Comparison of ENCODE assay signal across 12 mouse cellular contexts in genomic region chr2:163641681-163642080, GRCm38 (mm10). TPM values are rescaled to one million over a fixed set of nuclear protein-coding genes. Genes with fewer than 3 reads are reported as not detected.
A peak's percentile ranks its signal among the peaks of the same experiment; 100 is the strongest.
DNase-seq lines count a peak whose midpoint lies in the region; ATAC-seq lines count a peak whose summit lies in the region.
"Had no signal": no experiment of that assay in that cellular context is flagged by ENCODE, and none has a peak within 500 bp of the region (broad histone marks: within the 10 kb centered on the region; RNA-seq: fewer than 3 reads in every experiment).

No protein-coding gene starts in this region.

- WGBS in heart, embryonic 14.5 days = 54% methylated on average over 3 of the region's 3 CpGs
- WGBS in stomach, embryonic 16.5 days = 58% methylated on average over 3 of the region's 3 CpGs

- peaks cover 18 to 73% of the 10 kb centered on the region in 2 experiments for H3K4me1 ChIP-seq in heart, embryonic 14.5 days (ENCODE audit: control insufficient read depth in 2 of 2, insufficient read depth in 2 of 2, low read length in 2 of 2)
- H3K4me1 ChIP-seq in stomach, embryonic 16.5 days (ENCODE audit: control insufficient read depth, insufficient read depth, low read length) = peaks cover 22% of the 10 kb centered on the region

- H3K4me2 ChIP-seq in heart, embryonic 14.5 days (ENCODE audit: low read length) = peak overlapping the region; percentile 72
- H3K4me2 ChIP-seq in stomach, embryonic 16.5 days (ENCODE audit: low read depth, low read length) = peak overlapping the region; percentile 12; the same call in 1 of the 2 replicates
- H3K4me2 ChIP-seq: forebrain, embryonic 12.5 days had no signal

- H3K4me3 ChIP-seq in heart, embryonic 14.5 days (ENCODE audit: control insufficient read depth in 1 of 2, insufficient read depth in 1 of 2, low read depth in 1 of 2, low read length in 2 of 2) = no peak overlapping the region
- H3K4me3 ChIP-seq in stomach, embryonic 16.5 days (replicated peaks; ENCODE audit: low read length) = no peak overlapping the region; the same call in 1 of the 2 replicates
- H3K4me3 ChIP-seq: forebrain, embryonic 12.5 days had no signal

- peak overlapping the region; percentile 1 to 79; a peak in 2 of 4 replicates for H3K27ac ChIP-seq in heart, embryonic 14.5 days (replicated peaks in 1 of 2; ENCODE audit: control insufficient read depth in 1 of 2, insufficient read depth in 1 of 2, low read depth in 2 of 2, low read length in 2 of 2)
- peak overlapping the region; percentile 49; the same call in 1 of the 2 replicates for H3K27ac ChIP-seq in stomach, embryonic 16.5 days (ENCODE audit: low read length)
- H3K27ac ChIP-seq: forebrain, embryonic 12.5 days had no signal

- H3K36me3 ChIP-seq in heart, embryonic 14.5 days (ENCODE audit: control insufficient read depth, insufficient read depth, low read length) = peaks cover 27% of the 10 kb centered on the region
- no peaks in the 10 kb centered on the region for H3K36me3 ChIP-seq in stomach, embryonic 16.5 days (ENCODE audit: control insufficient read depth, insufficient read depth, low read length)
- H3K36me3 ChIP-seq: forebrain, embryonic 12.5 days had no signal

- intact Hi-C loops in heart, postnatal 36 days (cut with DNase I) = loop anchor here (2.0 kb wide), 1 partner anchor 39 kb away; the partner anchor contains the start of gene Ttpal
- intact Hi-C loops in left cerebral cortex, postnatal 4 days (cut with DNase I) = no loop called here

- DNase-seq in heart, postnatal 36 days = no peak
- peak; percentile 45 for DNase-seq in ovary, adult 18-20 months (ENCODE audit: low spot score)
- DNase-seq in ovary, postnatal 10 days (ENCODE audit: low spot score) = no peak
- DNase-seq in induced T-regulatory cell, adult 2 months (ENCODE audit: low read depth) = peak; percentile 27
- no peak for DNase-seq in left cerebral cortex, postnatal 4 days
- DNase-seq: cerebellum, postnatal 10 days; lung, postnatal 36 days; right cerebral cortex, postnatal 25 days; thymus, postnatal 36 days had no signal

- peak overlapping the region; percentile 31; the same call in 1 of the 2 replicates for H3K9ac ChIP-seq in heart, embryonic 14.5 days (ENCODE audit: low read length)
- no peak overlapping the region for H3K9ac ChIP-seq in stomach, embryonic 16.5 days (ENCODE audit: low read length)
- H3K9ac ChIP-seq: forebrain, embryonic 12.5 days had no signal

- no peak for ATAC-seq in heart, embryonic 14.5 days (ENCODE audit: insufficient number of reproducible peaks, insufficient read depth, low FRiP score, low read depth)
- ATAC-seq in stomach, embryonic 16.5 days (ENCODE audit: insufficient read depth, low FRiP score) = no peak

- no peaks in the 10 kb centered on the region for H3K27me3 ChIP-seq in heart, embryonic 14.5 days (ENCODE audit: control insufficient read depth, insufficient read depth, low read length)
- no peaks in the 10 kb centered on the region for H3K27me3 ChIP-seq in stomach, embryonic 16.5 days (ENCODE audit: control insufficient read depth, insufficient read depth, low read length)
- H3K27me3 ChIP-seq: forebrain, embryonic 12.5 days had no signal

- H3K9me3 ChIP-seq in heart, embryonic 14.5 days (ENCODE audit: control insufficient read depth, low read length) = no peaks in the 10 kb centered on the region
- no peaks in the 10 kb centered on the region for H3K9me3 ChIP-seq in stomach, embryonic 16.5 days (replicated peaks; ENCODE audit: control insufficient read depth, low read length)
- H3K9me3 ChIP-seq: forebrain, embryonic 12.5 days had no signal

RNA-seq across cellular contexts. Expression of gene Serinc3, which starts 3.2 kb away (rescaled TPM):
- polyA plus RNA-seq in heart, embryonic 14.5 days (2014; fragmentation: Nextera tagmentation; extraction: Ambion mirVana) = 76.5 and 79.0 TPM in 2 replicates
- 100 to 1,000 TPM; 316 to 421 TPM for total RNA-seq in heart, postnatal 36 days (2021)
- polyA plus RNA-seq in stomach, embryonic 16.5 days (2015; fragmentation: Nextera tagmentation; extraction: Ambion mirVana) = 59.2 and 62.2 TPM in 2 replicates
- 100 to 1,000 TPM; 138 to 139 TPM for total RNA-seq in left cerebral cortex, postnatal 4 days (2021)

RNA-seq across cellular contexts. Expression of gene Pkig, which starts 16.5 kb away (rescaled TPM):
- 324 and 359 TPM in 2 replicates for polyA plus RNA-seq in heart, embryonic 14.5 days (2014; fragmentation: Nextera tagmentation; extraction: Ambion mirVana)
- total RNA-seq in heart, postnatal 36 days (2021) = 100 to 1,000 TPM; 221 to 229 TPM
- polyA plus RNA-seq in stomach, embryonic 16.5 days (2015; fragmentation: Nextera tagmentation; extraction: Ambion mirVana) = 91.2 and 107 TPM in 2 replicates
- 10 to 100 TPM; 83.4 to 91.6 TPM for total RNA-seq in left cerebral cortex, postnatal 4 days (2021)

RNA-seq across cellular contexts. Expression of gene Ttpal, which starts 39.6 kb away (rescaled TPM):
- 23.7 and 24.2 TPM in 2 replicates for polyA plus RNA-seq in heart, embryonic 14.5 days (2014; fragmentation: Nextera tagmentation; extraction: Ambion mirVana)
- total RNA-seq in heart, postnatal 36 days (2021) = 10 to 100 TPM in 1 of 2 experiments, 1 to 10 TPM in 1; 9.9 to 11.6 TPM
- polyA plus RNA-seq in stomach, embryonic 16.5 days (2015; fragmentation: Nextera tagmentation; extraction: Ambion mirVana) = 31.4 and 33.3 TPM in 2 replicates
- total RNA-seq in left cerebral cortex, postnatal 4 days (2021) = 10 to 100 TPM; 40.1 to 46.8 TPM

Comparison
In these comparisons a context has a peak if more than half of its experiments do, and no peak if none do; other contexts are left out.
1. DNase-seq: peak in ovary, adult 18-20 months (single experiment) and induced T-regulatory cell, adult 2 months (single experiment); none in heart, postnatal 36 days (0 of 2), ovary, postnatal 10 days (single experiment) and left cerebral cortex, postnatal 4 days (single experiment).